Mouse (Mus musculus) thymus, postnatal 10 days (tissue): ENCODE results near the gene Nudt12.

Experiments used
- DNase-seq, 2 experiments: peaks; one replicate each; pipeline ENCODE4 v3.0.0; 2021; ENCODE audit warnings: low spot score in 2 of 2

Gene Nudt12

GRCm38 (mm10) chr17:59013091-59013459 lies at the start of gene Nudt12:
Gene Nudt12 (minus strand): TSS chr17:59013372.
- DNase-seq: peak; percentile 37 to 43

- DNase-seq: no peak
Measured at GRCm38 (mm10) chr17:59053306-59053705, 40.1 kb upstream of the Nudt12 start.

- no peak for DNase-seq
Measured at GRCm38 (mm10) chr17:59039754-59040153, 26.6 kb upstream of the Nudt12 start.

- DNase-seq: no peak
Measured at GRCm38 (mm10) chr17:59033445-59033844, 20.3 kb upstream of the Nudt12 start.

- no peak for DNase-seq
Measured at GRCm38 (mm10) chr17:59026336-59026735, 13.2 kb upstream of the Nudt12 start.

GRCm38 (mm10) chr17:59024502-59024901 lies 11.3 kb upstream of the Nudt12 start:
- DNase-seq: no peak

- no peak for DNase-seq
Measured at GRCm38 (mm10) chr17:59023971-59024370, 10.8 kb upstream of the Nudt12 start.

GRCm38 (mm10) chr17:59018666-59019065 lies 5.5 kb upstream of the Nudt12 start:
- no peak for DNase-seq

GRCm38 (mm10) chr17:59012421-59013090 lies 616 bp downstream of the Nudt12 start:
- no peak for DNase-seq

GRCm38 (mm10) chr17:59011546-59012307 lies 1.4 kb downstream of the Nudt12 start:
- no peak for DNase-seq

GRCm38 (mm10) chr17:58991275-58991674 lies 21.9 kb downstream of the Nudt12 start, which contains the start of gene Pdzph1:
Gene Pdzph1 (minus strand): TSS chr17:58991375.
- no peak for DNase-seq

- DNase-seq: no peak
Measured at GRCm38 (mm10) chr17:58973237-58973636, 39.9 kb downstream of the Nudt12 start.

GRCm38 (mm10) chr17:58959905-58960304 lies 53.3 kb downstream of the Nudt12 start:
- peak in 1 of 2 experiments; percentile 3 for DNase-seq

GRCm38 (mm10) chr17:58957055-58957454 lies 56.1 kb downstream of the Nudt12 start:
- no peak for DNase-seq
